Mouse (Mus musculus) heart, embryonic 11.5 days (tissue): ENCODE data around the gene Slco1c1. TPM values are rescaled to one million over a fixed set of nuclear protein-coding genes. Genes with fewer than 3 reads are reported as not detected.

Experiments
- ATAC-seq: fragments of 200-750 bp; cut with Nextera tagmentation; replicated peaks from 2 replicates; pipeline ENCODE4 v1.8.0; 2017; ENCODE audit warnings: moderate library complexity; ENCODE audit not compliant: insufficient number of reproducible peaks, low FRiP score, low TSS enrichment
- H3K27ac ChIP-seq: fragments of 300-500 bp; sonication (generic); 2 replicates; pipeline ENCODE4 v1.5.1; 2014; ENCODE audit warnings: mild to moderate bottlenecking, low read depth, low read length
- H3K27me3 ChIP-seq: fragments of 300-500 bp; sonication (generic); 2 replicates; pipeline ENCODE4 v1.6.1; 2014; ENCODE audit warnings: mild to moderate bottlenecking, low read length, mixed read lengths; ENCODE audit not compliant: control insufficient read depth, insufficient read depth
- H3K36me3 ChIP-seq: fragments of 300-500 bp; sonication (generic); 2 replicates; pipeline ENCODE4 v1.6.1; 2014; ENCODE audit warnings: mild to moderate bottlenecking, low read length, moderate library complexity, mixed read lengths; ENCODE audit not compliant: control insufficient read depth, insufficient read depth
- H3K4me1 ChIP-seq: fragments of 300-500 bp; sonication (generic); 2 replicates; pipeline ENCODE4 v1.6.1; 2014; ENCODE audit warnings: low read length; ENCODE audit not compliant: control insufficient read depth, insufficient read depth
- H3K4me2 ChIP-seq: fragments of 300-500 bp; sonication (generic); 2 replicates; pipeline ENCODE4 v1.6.1; 2014; ENCODE audit warnings: mild to moderate bottlenecking, moderate library complexity
- H3K4me3 ChIP-seq: fragments of 300-500 bp; sonication (generic); 2 replicates; pipeline ENCODE4 v1.5.1; 2014; ENCODE audit warnings: low read depth, low read length
- H3K9ac ChIP-seq: fragments of 300-500 bp; sonication (generic); 2 replicates; pipeline ENCODE4 v1.6.1; 2014; ENCODE audit warnings: mild to moderate bottlenecking, low read depth, low read length, moderate library complexity
- H3K9me3 ChIP-seq: fragments of 300-500 bp; sonication (generic); replicated peaks from 2 replicates; pipeline ENCODE4 v1.6.1; 2016; ENCODE audit warnings: low read length; ENCODE audit not compliant: control insufficient read depth
- WGBS: fragments of 180-500 bp; shearing (Covaris S2); extraction: QIAGEN DNeasy Blood & Tissue Kit; methylation state at CpG from one replicate; pipeline ENCODE4 v1.1.7; 2014; ENCODE audit not compliant: insufficient replicate concordance; 5-methylcytosine and 5-hydroxymethylcytosine counted together
- polyA plus RNA-seq: library from polyadenylated mRNA; unstranded; fragments of >200 nt; fragmentation: Nextera tagmentation; extraction: Ambion mirVana; gene quantifications from 2 replicates; pipeline ENCODE4 v1.2.1, GENCODE M21; 2014

Slco1c1 gene
- polyA plus RNA-seq, 1 experiment from 2014 or later: 0.24 TPM

GRCm38 (mm10) chr6:141501171-141501570 is 23.0 kb upstream of the Slco1c1 start:
- Histone ChIP-seq H3K4me3 (no peak overlapping the region), H3K4me1 (no peaks in the 10 kb centered on the region), H3K4me2 (no peak overlapping the region), H3K9me3 (no peaks in the 10 kb centered on the region), H3K36me3 (no peaks in the 10 kb centered on the region), H3K9ac (no peak overlapping the region), H3K27ac (no peak overlapping the region), H3K27me3 (no peaks in the 10 kb centered on the region)
- WGBS: 65% methylated on average over 3 of the region's 3 CpGs
- no peak for ATAC-seq

DNA sequence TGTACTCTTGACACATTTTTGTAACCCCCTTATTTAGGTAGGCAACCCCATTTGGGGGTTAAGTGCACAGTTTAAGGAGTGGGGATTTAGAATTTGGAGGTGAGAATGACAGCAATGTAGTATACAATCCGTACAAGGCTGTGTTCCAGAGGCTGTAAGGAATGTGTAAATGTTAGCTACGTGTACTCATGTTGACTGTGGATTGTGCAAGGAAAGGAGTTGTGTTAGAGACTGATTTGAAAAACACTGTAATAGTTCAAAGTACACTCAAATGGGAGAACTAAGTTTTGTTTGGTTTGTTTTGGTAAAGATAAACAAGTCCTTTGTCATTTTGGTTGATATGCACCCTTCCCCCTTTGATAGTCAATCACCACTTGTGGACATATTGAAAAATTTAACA is 1.6 kb upstream of the Slco1c1 start:
- Histone ChIP-seq H3K4me3 (no peak overlapping the region), H3K9ac (no peak overlapping the region), H3K4me1 (no peaks in the 10 kb centered on the region), H3K27ac (no peak overlapping the region), H3K4me2 (no peak overlapping the region), H3K36me3 (no peaks in the 10 kb centered on the region), H3K27me3 (no peaks in the 10 kb centered on the region), H3K9me3 (no peaks in the 10 kb centered on the region)
- ATAC-seq: no peak
- 76% methylated on average over 2 of the region's 2 CpGs for WGBS

GRCm38 (mm10) chr6:141525787-141526186 is 1.6 kb downstream of the Slco1c1 start:
- H3K27me3 ChIP-seq: no peaks in the 10 kb centered on the region
- H3K27ac ChIP-seq: no peak overlapping the region
- no peaks in the 10 kb centered on the region for H3K9me3 ChIP-seq
- no peak overlapping the region for H3K9ac ChIP-seq
- ATAC-seq: no peak
- H3K4me2 ChIP-seq: no peak overlapping the region
- H3K4me3 ChIP-seq: no peak overlapping the region
- no peaks in the 10 kb centered on the region for H3K4me1 ChIP-seq
- WGBS: 82% methylated on average over 1 of the region's 1 CpGs
- H3K36me3 ChIP-seq: no peaks in the 10 kb centered on the region

DNA sequence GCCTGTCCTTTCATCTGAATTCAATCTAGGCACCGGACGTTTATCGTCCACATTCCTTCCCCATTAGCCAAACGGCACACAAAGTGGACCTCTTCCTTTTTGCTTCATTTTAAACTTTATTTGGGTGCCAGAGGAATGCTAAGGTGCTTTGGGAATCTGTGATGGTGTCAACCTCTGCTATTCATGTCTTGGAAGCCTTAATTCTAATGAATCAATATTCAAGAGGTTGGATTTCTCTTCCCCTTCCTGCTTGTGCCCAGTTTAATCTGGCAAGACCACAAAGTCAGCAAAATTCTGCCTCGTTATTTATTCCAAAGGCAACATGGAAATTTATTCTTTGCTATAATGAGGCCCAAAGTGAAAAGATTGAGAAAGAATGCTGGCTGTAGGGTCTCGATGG is 6.7 kb downstream of the Slco1c1 start:
- no peak overlapping the region for H3K4me3 ChIP-seq
- no peaks in the 10 kb centered on the region for H3K4me1 ChIP-seq
- no peak for ATAC-seq
- no peaks in the 10 kb centered on the region for H3K9me3 ChIP-seq
- H3K27me3 ChIP-seq: no peaks in the 10 kb centered on the region
- WGBS: 72% methylated on average over 6 of the region's 6 CpGs
- H3K9ac ChIP-seq: no peak overlapping the region
- H3K27ac ChIP-seq: no peak overlapping the region
- no peaks in the 10 kb centered on the region for H3K36me3 ChIP-seq
- H3K4me2 ChIP-seq: no peak overlapping the region

- Histone ChIP-seq H3K36me3 (no peaks in the 10 kb centered on the region), H3K4me1 (peaks cover 4% of the 10 kb centered on the region), H3K27ac (no peak overlapping the region), H3K27me3 (no peaks in the 10 kb centered on the region), H3K4me2 (no peak overlapping the region), H3K9me3 (no peaks in the 10 kb centered on the region), H3K9ac (no peak overlapping the region), H3K4me3 (no peak overlapping the region)
- no peak for ATAC-seq
- WGBS: 56% methylated on average over 3 of the region's 3 CpGs
Observed at GRCm38 (mm10) chr6:141537298-141537697, 13.1 kb downstream of the Slco1c1 start.

DNA sequence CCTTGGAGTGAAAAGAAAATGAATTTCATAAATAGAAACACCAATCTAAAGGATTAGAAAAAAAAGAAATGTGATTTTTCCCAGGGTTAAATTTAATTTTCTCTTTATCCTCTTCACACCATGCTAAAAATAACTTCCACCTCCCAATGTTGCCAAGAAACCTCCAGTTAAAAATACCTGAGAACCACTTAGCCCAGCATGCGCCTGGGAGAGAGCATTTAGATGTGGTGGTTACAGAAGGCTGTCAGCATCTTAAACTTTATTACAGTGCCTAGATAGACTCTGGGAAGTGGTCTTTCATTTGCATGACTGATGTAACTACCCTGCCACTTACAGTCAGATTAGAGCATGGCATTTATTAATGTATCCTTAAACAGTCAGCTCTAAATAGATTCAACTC is 17.0 kb downstream of the Slco1c1 start:
- 47% methylated on average over 1 of the region's 1 CpGs for WGBS
- no peaks in the 10 kb centered on the region for H3K36me3 ChIP-seq
- no peaks in the 10 kb centered on the region for H3K9me3 ChIP-seq
- no peaks in the 10 kb centered on the region for H3K27me3 ChIP-seq
- no peak overlapping the region for H3K4me2 ChIP-seq
- no peak overlapping the region for H3K4me3 ChIP-seq
- H3K27ac ChIP-seq: peak overlapping the region; percentile 41; the same call in 1 of the 2 replicates
- peaks cover 5% of the 10 kb centered on the region for H3K4me1 ChIP-seq
- no peak overlapping the region for H3K9ac ChIP-seq
- 0 out of 2 replicates have a peak, but pooled peaks have one; percentile 49 for ATAC-seq

- peaks cover 5% of the 10 kb centered on the region for H3K4me1 ChIP-seq
- H3K4me2 ChIP-seq: no peak overlapping the region
- H3K27me3 ChIP-seq: no peaks in the 10 kb centered on the region
- H3K27ac ChIP-seq: no peak overlapping the region
- no peak overlapping the region for H3K9ac ChIP-seq
- WGBS: 81% methylated on average over 7 of the region's 7 CpGs
- no peaks in the 10 kb centered on the region for H3K36me3 ChIP-seq
- ATAC-seq: no peak
- H3K4me3 ChIP-seq: no peak overlapping the region
- H3K9me3 ChIP-seq: no peaks in the 10 kb centered on the region
Observed at GRCm38 (mm10) chr6:141543344-141543743, 19.2 kb downstream of the Slco1c1 start.

GRCm38 (mm10) chr6:141558118-141558517 is 34.0 kb downstream of the Slco1c1 start:
- no peaks in the 10 kb centered on the region for H3K4me1 ChIP-seq
- 76% methylated on average over 1 of the region's 1 CpGs for WGBS
- no peak for ATAC-seq
- no peak overlapping the region for H3K4me3 ChIP-seq
- no peak overlapping the region for H3K4me2 ChIP-seq
- H3K27me3 ChIP-seq: no peaks in the 10 kb centered on the region
- no peaks in the 10 kb centered on the region for H3K36me3 ChIP-seq
- H3K27ac ChIP-seq: no peak overlapping the region
- no peaks in the 10 kb centered on the region for H3K9me3 ChIP-seq
- H3K9ac ChIP-seq: no peak overlapping the region

DNA sequence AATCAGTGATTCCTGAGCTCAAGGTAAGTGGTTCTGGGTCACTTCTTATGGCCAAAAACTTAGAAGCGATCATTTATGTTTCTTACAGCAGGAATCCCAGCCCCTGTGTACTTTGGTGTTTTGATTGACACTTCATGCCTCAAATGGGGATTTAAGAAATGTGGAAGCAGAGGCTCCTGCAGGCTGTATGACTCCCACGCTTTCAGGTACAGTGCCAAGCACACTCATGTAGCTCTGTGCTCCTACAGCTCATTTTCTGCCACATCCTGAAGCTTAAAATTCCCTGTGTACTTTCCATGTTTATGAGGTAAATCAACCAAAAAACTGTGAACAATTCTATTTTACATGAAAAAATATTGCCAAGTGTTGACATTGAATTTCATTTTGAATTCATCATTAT is 43.2 kb downstream of the Slco1c1 start:
- Histone ChIP-seq H3K4me2 (no peak overlapping the region), H3K9ac (no peak overlapping the region), H3K4me3 (no peak overlapping the region), H3K36me3 (no peaks in the 10 kb centered on the region), H3K9me3 (no peaks in the 10 kb centered on the region), H3K27ac (no peak overlapping the region), H3K27me3 (no peaks in the 10 kb centered on the region), H3K4me1 (no peaks in the 10 kb centered on the region)
- ATAC-seq: no peak
- WGBS: 80% methylated on average over 2 of the region's 2 CpGs
